Mouse (Mus musculus): ENCODE results near the gene Gabrr1. TPM values are rescaled to one million over a fixed set of nuclear protein-coding genes. Genes with fewer than 3 reads are reported as not detected.
"Not testable (repeated sequence)": the region's sequence is repeated elsewhere in the genome, so short reads cannot be mapped to it uniquely, and the experiment has no call there.

Gabrr1 gene
- polyA plus RNA-seq, 1 experiment, result not detected

DNA sequence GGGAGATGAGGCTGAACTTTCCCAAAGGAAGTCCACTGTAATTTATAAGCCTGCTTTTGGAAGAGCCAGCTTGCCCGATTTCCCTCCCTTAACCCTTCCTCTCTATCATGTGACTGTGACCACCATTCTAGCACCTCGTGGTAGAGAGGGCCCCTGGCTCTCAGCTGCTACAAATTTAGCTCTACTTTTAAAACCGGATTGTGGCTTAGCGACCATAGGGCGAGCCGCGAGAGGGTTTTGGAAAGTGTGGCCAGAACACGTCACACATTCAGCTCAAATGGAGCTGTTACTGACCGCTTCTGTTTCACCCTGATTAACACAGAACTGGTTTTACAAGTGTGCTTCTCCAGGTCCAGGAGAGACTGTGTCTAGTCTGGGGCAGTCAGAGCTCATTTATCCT is 21.0 kb upstream of the Gabrr1 start:
- Histone ChIP-seq H3K4me3 (no peak overlapping the region), H3K79me2 (ENCODE audit: control insufficient read depth, insufficient read depth) (no peaks in the 10 kb centered on the region), H3ac (ENCODE audit: control insufficient read depth, insufficient read length) (no peak overlapping the region), H3K27me3 (ENCODE audit: control insufficient read depth, insufficient read depth, insufficient read length) (peaks cover 4% of the 10 kb centered on the region), H3K4me2 (ENCODE audit: low read depth) (no peak overlapping the region), H3K36me3 (ENCODE audit: control insufficient read depth, insufficient read depth) (no peaks in the 10 kb centered on the region)
- TF ChIP-seq REST (IDR thresholded peaks at IDR 0.05; ENCODE audit: insufficient read depth, insufficient read length) (no peak), POLR2A (IDR thresholded peaks at IDR 0.05; ENCODE audit: insufficient read length, low read depth) (no peak), MYOD1 (IDR thresholded peaks at IDR 0.05; ENCODE audit: control insufficient read depth in 1 of 3, insufficient read length in 2 of 3, low read depth in 2 of 3) (no peak), MYOG (IDR thresholded peaks at IDR 0.05; ENCODE audit: control insufficient read depth in 1 of 3, insufficient read depth in 1 of 3, insufficient read length in 2 of 3, low read depth in 2 of 3) (no peak), TCF12 (IDR thresholded peaks at IDR 0.05; ENCODE audit: insufficient read depth, poor library complexity, severe bottlenecking) (no peak), POLR2AphosphoS2 (IDR thresholded peaks at IDR 0.05; ENCODE audit: insufficient read length, low read depth) (no peak), TCF3 (IDR thresholded peaks at IDR 0.05; ENCODE audit: insufficient read length, low read depth) (no peak), SRF (IDR thresholded peaks at IDR 0.05; ENCODE audit: control insufficient read depth, insufficient read length, low read depth) (no peak), USF1 (IDR thresholded peaks at IDR 0.05; ENCODE audit: low read depth) (no peak), E2F4 (IDR thresholded peaks at IDR 0.05; ENCODE audit: insufficient read depth) (no peak)

- not testable (repeated sequence) for H3K27me3 ChIP-seq (ENCODE audit: control insufficient read depth, insufficient read depth, insufficient read length); H3K4me3 ChIP-seq; H3K79me2 ChIP-seq (ENCODE audit: control insufficient read depth, insufficient read depth); H3K36me3 ChIP-seq (ENCODE audit: control insufficient read depth, insufficient read depth); H3K4me2 ChIP-seq (ENCODE audit: low read depth); H3ac ChIP-seq (ENCODE audit: control insufficient read depth, insufficient read length)
Observed at GRCm38 (mm10) chr4:33112866-33113265, 19.5 kb upstream of the Gabrr1 start.

DNA sequence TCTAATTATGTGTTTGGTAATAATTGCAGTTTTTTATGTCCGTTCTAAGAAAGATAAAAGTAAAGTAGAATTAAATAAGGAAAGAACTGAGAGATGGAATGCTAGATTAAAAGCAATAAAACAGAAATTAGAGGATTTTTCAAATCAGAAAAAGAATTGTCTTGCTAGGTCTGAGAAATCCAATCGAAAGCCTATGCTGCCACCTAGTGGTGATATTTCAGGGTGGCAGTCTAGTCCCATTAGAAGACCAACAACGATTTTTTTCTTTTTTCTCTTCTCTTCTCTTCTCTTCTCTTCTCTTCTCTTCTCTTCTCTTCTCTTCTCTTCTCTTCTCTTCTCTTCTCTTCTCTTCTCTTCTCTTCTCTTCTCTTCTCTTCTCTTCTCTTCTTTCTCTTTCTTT is 13.2 kb upstream of the Gabrr1 start:
- not testable (repeated sequence) for H3ac ChIP-seq (ENCODE audit: control insufficient read depth, insufficient read length); H3K27me3 ChIP-seq (ENCODE audit: control insufficient read depth, insufficient read depth, insufficient read length); H3K79me2 ChIP-seq (ENCODE audit: control insufficient read depth, insufficient read depth); H3K36me3 ChIP-seq (ENCODE audit: control insufficient read depth, insufficient read depth); H3K4me3 ChIP-seq; H3K4me2 ChIP-seq (ENCODE audit: low read depth)

- H3K36me3 ChIP-seq (ENCODE audit: control insufficient read depth, insufficient read depth), result no peaks in the 10 kb centered on the region
- no peaks in the 10 kb centered on the region for H3K79me2 ChIP-seq (ENCODE audit: control insufficient read depth, insufficient read depth)
- TF ChIP-seq POLR2A (IDR thresholded peaks at IDR 0.05; ENCODE audit: insufficient read length, low read depth), result no peak
- no peak for TF ChIP-seq CEBPB (IDR thresholded peaks at IDR 0.05; ENCODE audit: insufficient read depth, poor library complexity, severe bottlenecking)
- TF ChIP-seq REST (IDR thresholded peaks at IDR 0.05; ENCODE audit: insufficient read depth, insufficient read length), result no peak
- no peak for TF ChIP-seq USF1 (IDR thresholded peaks at IDR 0.05; ENCODE audit: low read depth)
- no peak for TF ChIP-seq TCF3 (IDR thresholded peaks at IDR 0.05; ENCODE audit: insufficient read length, low read depth)
- TF ChIP-seq TCF12 (IDR thresholded peaks at IDR 0.05; ENCODE audit: insufficient read depth, poor library complexity, severe bottlenecking), result no peak
- TF ChIP-seq SRF (IDR thresholded peaks at IDR 0.05; ENCODE audit: control insufficient read depth, insufficient read length, low read depth), result no peak
- TF ChIP-seq MAX (IDR thresholded peaks at IDR 0.05; ENCODE audit: low read depth), result no peak
- no peak for TF ChIP-seq POLR2AphosphoS2 (IDR thresholded peaks at IDR 0.05; ENCODE audit: insufficient read length, low read depth)
- TF ChIP-seq MYOG (IDR thresholded peaks at IDR 0.05; ENCODE audit: control insufficient read depth in 1 of 3, insufficient read depth in 1 of 3, insufficient read length in 2 of 3, low read depth in 2 of 3), result no peak
- TF ChIP-seq MYOD1 (IDR thresholded peaks at IDR 0.05; ENCODE audit: control insufficient read depth in 1 of 3, insufficient read length in 2 of 3, low read depth in 2 of 3), result no peak
- TF ChIP-seq E2F4 (IDR thresholded peaks at IDR 0.05; ENCODE audit: insufficient read depth), result no peak
- no peaks in the 10 kb centered on the region for H3K27me3 ChIP-seq (ENCODE audit: control insufficient read depth, insufficient read depth, insufficient read length)
- no peak overlapping the region for H3ac ChIP-seq (ENCODE audit: control insufficient read depth, insufficient read length)
- no peak overlapping the region for H3K4me2 ChIP-seq (ENCODE audit: low read depth)
- H3K4me3 ChIP-seq, result no peak overlapping the region
Observed at GRCm38 (mm10) chr4:33124493-33124892, 7.8 kb upstream of the Gabrr1 start.

DNA sequence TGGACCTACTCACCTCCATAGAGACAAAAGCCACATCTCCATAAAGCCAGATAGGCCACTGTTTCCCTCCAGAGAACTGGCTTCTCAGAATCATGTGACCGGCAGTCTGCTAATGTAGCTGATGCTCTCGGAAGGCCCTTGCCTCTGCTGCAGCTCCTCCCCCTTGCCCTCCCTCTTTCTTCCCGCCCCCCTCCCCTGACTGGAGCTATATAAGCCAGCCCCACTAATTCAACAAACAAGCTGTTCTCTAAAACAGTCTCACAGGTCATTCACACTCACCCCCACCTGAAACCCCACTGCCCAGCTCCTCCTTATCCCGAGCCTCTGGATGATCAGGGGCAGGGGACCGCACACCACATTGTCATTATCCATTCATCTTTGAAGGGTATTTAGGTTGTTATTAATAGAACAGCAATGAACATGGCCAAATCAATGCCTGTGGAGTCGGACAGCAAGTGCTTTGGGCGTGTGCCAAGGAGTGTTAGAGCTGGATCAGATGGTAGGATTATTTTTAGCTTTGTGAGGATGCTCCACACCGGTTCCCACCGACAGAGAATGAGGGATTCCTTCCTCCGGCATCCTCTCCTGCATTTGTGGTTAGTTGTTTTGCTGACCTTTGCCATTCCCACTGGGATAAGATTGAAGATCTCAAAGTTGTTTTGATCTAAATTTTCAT is 6.8 kb upstream of the Gabrr1 start:
- Histone ChIP-seq H3K36me3 (ENCODE audit: control insufficient read depth, insufficient read depth) (no peaks in the 10 kb centered on the region), H3K4me2 (ENCODE audit: low read depth) (no peak overlapping the region), H3ac (ENCODE audit: control insufficient read depth, insufficient read length) (no peak overlapping the region), H3K79me2 (ENCODE audit: control insufficient read depth, insufficient read depth) (no peaks in the 10 kb centered on the region), H3K4me3 (no peak overlapping the region), H3K27me3 (ENCODE audit: control insufficient read depth, insufficient read depth, insufficient read length) (no peaks in the 10 kb centered on the region)
- TF ChIP-seq POLR2AphosphoS2 (IDR thresholded peaks at IDR 0.05; ENCODE audit: insufficient read length, low read depth), result no peak
- TF ChIP-seq POLR2A (IDR thresholded peaks at IDR 0.05; ENCODE audit: insufficient read length, low read depth), result no peak
- TF ChIP-seq REST (IDR thresholded peaks at IDR 0.05; ENCODE audit: insufficient read depth, insufficient read length), result no peak

All from myocyte (in vitro differentiated cells).